Mouse (Mus musculus) erythroblast, embryonic 14.5 days (primary cell): Measurements from ENCODE around the gene Ptchd4. TPM values are rescaled to one million over a fixed set of nuclear protein-coding genes. Genes with fewer than 3 reads are reported as not detected.

Source experiments
- H3K27me3 ChIP-seq: 2 replicates; pipeline ENCODE4 v1.6.1; 2012; ENCODE audit warnings: inconsistent platforms; ENCODE audit not compliant: control insufficient read depth
- H3K36me3 ChIP-seq: 2 replicates; pipeline ENCODE4 v1.6.1; 2012; ENCODE audit warnings: mild to moderate bottlenecking, inconsistent platforms; ENCODE audit not compliant: control insufficient read depth
- H3K4me1 ChIP-seq: 2 replicates; pipeline ENCODE4 v1.6.1; 2012; ENCODE audit warnings: inconsistent platforms; ENCODE audit not compliant: control insufficient read depth
- H3K4me3 ChIP-seq: replicated peaks from 2 replicates; pipeline ENCODE3; 2012; ENCODE audit warnings: moderate library complexity, mild to moderate bottlenecking, inconsistent platforms
- H3K9me3 ChIP-seq: 2 replicates; pipeline ENCODE4 v1.6.1; 2012; ENCODE audit warnings: low read length, inconsistent platforms, mixed read lengths; ENCODE audit not compliant: control insufficient read depth
- GATA1 ChIP-seq: IDR thresholded peaks from 2 replicates; pipeline ENCODE4 v1.6.1; 2012; ENCODE audit warnings: low read length, inconsistent platforms, mixed read lengths
- TAL1 ChIP-seq: IDR thresholded peaks from 3 replicates; pipeline ENCODE4 v1.6.1; 2012; ENCODE audit warnings: low read length, inconsistent platforms, mixed read lengths
- polyA plus RNA-seq: library from polyadenylated mRNA; stranded (reverse); fragments of >175 nt; gene quantifications from 2 replicates; pipeline ENCODE4 v1.2.3, GENCODE M21; 2012

Ptchd4 gene
- polyA plus RNA-seq, result not detected in 2 replicates

GRCm38 (mm10) chr17:42315669-42316611 is at the start of gene Ptchd4:
TSS of gene Ptchd4 (plus strand) at chr17:42315947.
- no peak within 1 kb of the TSS for H3K4me3 ChIP-seq
- H3K9me3 ChIP-seq, result no peaks in the 10 kb centered on the region; the same call in 1 of the 2 replicates
- peaks cover 14% of the 10 kb centered on the region for H3K27me3 ChIP-seq
- H3K4me1 ChIP-seq, result no peaks in the 10 kb centered on the region
- TF ChIP-seq GATA1 (no peak), TAL1 (no peak)
- no peaks in the 10 kb centered on the region for H3K36me3 ChIP-seq

GRCm38 (mm10) chr17:42276861-42277260 is 38.9 kb upstream of the Ptchd4 start:
- H3K27me3 ChIP-seq, result no peaks in the 10 kb centered on the region
- no peaks in the 10 kb centered on the region for H3K4me1 ChIP-seq
- no peak overlapping the region for H3K4me3 ChIP-seq
- H3K36me3 ChIP-seq, result no peaks in the 10 kb centered on the region
- no peaks in the 10 kb centered on the region; the same call in none of the 2 replicates for H3K9me3 ChIP-seq
- TF ChIP-seq GATA1 (no peak), TAL1 (no peak)

GRCm38 (mm10) chr17:42284391-42284790 is 31.4 kb upstream of the Ptchd4 start:
- peaks cover 2% of the 10 kb centered on the region; the same call in 1 of the 2 replicates for H3K9me3 ChIP-seq
- TF ChIP-seq GATA1, result no peak
- TF ChIP-seq TAL1, result no peak
- no peaks in the 10 kb centered on the region for H3K36me3 ChIP-seq
- H3K4me1 ChIP-seq, result no peaks in the 10 kb centered on the region
- no peak overlapping the region for H3K4me3 ChIP-seq
- no peaks in the 10 kb centered on the region for H3K27me3 ChIP-seq

GRCm38 (mm10) chr17:42286255-42286654 is 29.5 kb upstream of the Ptchd4 start:
- Histone ChIP-seq H3K4me1 (no peaks in the 10 kb centered on the region), H3K27me3 (no peaks in the 10 kb centered on the region), H3K9me3 (0 out of 2 replicates have a peak, but pooled peaks cover 2% of the 10 kb centered on the region), H3K4me3 (no peak overlapping the region), H3K36me3 (no peaks in the 10 kb centered on the region)
- TF ChIP-seq TAL1, result no peak
- TF ChIP-seq GATA1, result no peak

GRCm38 (mm10) chr17:42290341-42290740 is 25.4 kb upstream of the Ptchd4 start:
- H3K4me3 ChIP-seq, result no peak overlapping the region
- H3K36me3 ChIP-seq, result no peaks in the 10 kb centered on the region
- H3K27me3 ChIP-seq, result no peaks in the 10 kb centered on the region
- peaks cover 3% of the 10 kb centered on the region; the same call in 1 of the 2 replicates for H3K9me3 ChIP-seq
- H3K4me1 ChIP-seq, result no peaks in the 10 kb centered on the region
- TF ChIP-seq TAL1 (no peak), GATA1 (no peak)

GRCm38 (mm10) chr17:42291793-42292192 is 24.0 kb upstream of the Ptchd4 start:
- Histone ChIP-seq H3K27me3 (no peaks in the 10 kb centered on the region), H3K9me3 (peaks cover 2% of the 10 kb centered on the region; the same call in 1 of the 2 replicates), H3K4me3 (no peak overlapping the region), H3K36me3 (no peaks in the 10 kb centered on the region), H3K4me1 (no peaks in the 10 kb centered on the region)
- TF ChIP-seq GATA1, result no peak
- no peak for TF ChIP-seq TAL1

GRCm38 (mm10) chr17:42297986-42298385 is 17.8 kb upstream of the Ptchd4 start:
- TF ChIP-seq GATA1 (no peak), TAL1 (no peak)
- H3K4me3 ChIP-seq, result no peak overlapping the region
- no peaks in the 10 kb centered on the region for H3K36me3 ChIP-seq
- no peaks in the 10 kb centered on the region for H3K4me1 ChIP-seq
- no peaks in the 10 kb centered on the region for H3K27me3 ChIP-seq
- no peaks in the 10 kb centered on the region for H3K9me3 ChIP-seq

- TF ChIP-seq TAL1 (no peak), GATA1 (no peak)
- H3K9me3 ChIP-seq, result no peaks in the 10 kb centered on the region
- no peaks in the 10 kb centered on the region for H3K36me3 ChIP-seq
These were observed 16.1 kb upstream of the Ptchd4 start for GRCm38 (mm10) chr17:42299681-42300080.

GRCm38 (mm10) chr17:42303062-42303577 is 12.6 kb upstream of the Ptchd4 start:
- Histone ChIP-seq H3K27me3 (no peaks in the 10 kb centered on the region), H3K4me3 (no peak overlapping the region), H3K4me1 (no peaks in the 10 kb centered on the region), H3K36me3 (no peaks in the 10 kb centered on the region), H3K9me3 (no peaks in the 10 kb centered on the region)
- TF ChIP-seq TAL1, result no peak
- TF ChIP-seq GATA1, result no peak

More at GRCm38 (mm10) chr17:42299681-42300080, 16.1 kb upstream of the Ptchd4 start:
- no peak overlapping the region for H3K4me3 ChIP-seq
- H3K4me1 ChIP-seq, result no peaks in the 10 kb centered on the region
- H3K27me3 ChIP-seq, result no peaks in the 10 kb centered on the region
